Mouse (Mus musculus) left cerebral cortex, adult 2 months (tissue): Measurements from ENCODE around the gene Ptprc. TPM values are rescaled to one million over a fixed set of nuclear protein-coding genes. Genes with fewer than 3 reads are reported as not detected.

Experiments
- DNase-seq, 2 experiments: peaks; one replicate each; pipeline ENCODE4 v3.0.0; 2021 to 2022; ENCODE audit warnings: low spot score in 2 of 2, mixed read lengths in 1 of 2; ENCODE audit errors: extremely low spot score in 1 of 2
- H3K27ac ChIP-seq: fragments of 200-600 bp; 2 replicates; pipeline ENCODE4 v1.8.1; 2022
- H3K4me3 ChIP-seq: fragments of 200-600 bp; 2 replicates; pipeline ENCODE4 v1.8.1; 2022
- CTCF ChIP-seq: fragments of 200-600 bp; IDR thresholded peaks from 2 replicates; pipeline ENCODE4 v1.8.1; 2022; ENCODE audit warnings: antibody characterized with exemption, mild to moderate bottlenecking, moderate library complexity
- intact Hi-C: fragments of 180-260 bp; cut with DNase I; formaldehyde crosslinking; loops from one replicate; pipeline ENCODE4 v1.15.1; 2025
- total RNA-seq, 2 experiments: library from RNA; stranded (reverse); gene quantifications; 2 replicates each; pipeline ENCODE4 v1.2.3; 2021

The Ptprc gene
- total RNA-seq, 2 experiments from 2014 or later, result 1.7 to 3.4 TPM

DNA sequence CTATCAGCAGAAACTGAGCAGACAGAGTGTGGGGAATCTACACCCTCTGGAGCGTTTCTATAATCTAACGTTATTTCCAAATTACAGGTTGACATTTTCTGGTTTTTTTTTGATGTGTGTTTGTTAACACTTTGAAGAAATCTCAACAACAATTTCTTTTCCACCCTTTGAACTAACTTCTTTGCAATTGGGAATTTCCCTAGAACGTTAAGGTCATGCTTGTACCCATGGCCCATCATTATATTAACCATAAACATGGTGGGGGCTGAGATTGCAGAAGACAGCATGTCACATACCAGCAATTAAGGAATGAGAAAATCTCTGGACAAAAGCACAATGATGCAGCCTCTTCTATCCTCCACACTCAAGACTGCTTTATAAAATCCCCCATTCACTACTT lies 30.4 kb downstream of the Ptprc start:
- no peak for DNase-seq
- no peak overlapping the region for H3K27ac ChIP-seq
- H3K4me3 ChIP-seq, result no peak overlapping the region
- no peak for TF ChIP-seq CTCF
- intact Hi-C loops, result loop anchor here (10.0 kb wide), 1 partner anchor 820 kb away; the partner anchor contains the start of gene Dennd1b

DNA sequence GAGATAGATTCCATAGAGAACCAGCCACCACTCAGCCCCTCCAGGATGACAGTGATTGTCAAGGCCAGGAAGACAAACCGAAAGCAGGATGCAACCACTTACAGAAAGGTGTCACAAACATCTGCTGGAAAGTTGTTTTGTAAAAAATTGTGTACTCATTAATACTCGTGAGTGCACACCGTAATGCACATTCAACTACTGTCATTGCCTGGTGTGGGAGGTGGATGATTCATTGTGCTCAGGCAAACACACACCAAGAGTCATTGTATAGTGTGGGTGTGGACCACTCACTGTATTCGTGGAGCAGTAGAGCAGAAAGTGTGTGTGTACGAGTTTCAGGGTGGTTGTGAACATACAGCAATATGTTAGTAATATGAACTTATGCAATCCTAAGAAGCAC lies 31.1 kb downstream of the Ptprc start:
- Histone ChIP-seq H3K27ac (no peak overlapping the region), H3K4me3 (no peak overlapping the region)
- DNase-seq, result no peak
- intact Hi-C loops, result loop anchor here (10.0 kb wide), 1 partner anchor 820 kb away; the partner anchor contains the start of gene Dennd1b
- no peak for TF ChIP-seq CTCF

GRCm38 (mm10) chr1:138140769-138141168 lies 34.7 kb downstream of the Ptprc start:
- Histone ChIP-seq H3K4me3 (no peak overlapping the region), H3K27ac (no peak overlapping the region)
- no peak for DNase-seq
- no peak for TF ChIP-seq CTCF
- intact Hi-C loops, result loop anchor here (10.0 kb wide), 1 partner anchor 824 kb away; the partner anchor contains the start of gene Dennd1b

DNA sequence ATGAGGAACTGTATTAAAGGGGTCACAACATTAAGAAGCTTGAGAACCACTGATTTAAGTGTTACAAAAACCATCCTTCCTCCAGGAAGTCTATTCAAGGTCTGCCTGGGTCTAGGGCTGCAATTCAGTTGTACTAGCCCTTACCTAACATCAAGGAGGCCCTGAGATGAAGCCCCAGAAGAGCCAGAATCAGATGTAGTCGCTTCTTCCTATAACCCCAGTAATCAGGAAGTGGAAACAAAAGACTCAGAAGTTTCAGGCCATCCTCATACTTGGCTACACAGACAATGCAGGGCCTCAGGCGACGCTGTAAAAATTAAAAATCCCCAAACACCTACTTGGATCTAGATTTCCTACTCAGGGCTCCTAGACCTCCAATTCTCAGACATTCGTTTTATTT lies 37.8 kb downstream of the Ptprc start:
- DNase-seq, result no peak
- H3K4me3 ChIP-seq, result no peak overlapping the region
- H3K27ac ChIP-seq, result no peak overlapping the region
- TF ChIP-seq CTCF, result no peak
- intact Hi-C loops, result loop anchor here (5.0 to 10.0 kb wide), 4 partner anchors 367 to 1207 kb away; no protein-coding TSS in a partner anchor

DNA sequence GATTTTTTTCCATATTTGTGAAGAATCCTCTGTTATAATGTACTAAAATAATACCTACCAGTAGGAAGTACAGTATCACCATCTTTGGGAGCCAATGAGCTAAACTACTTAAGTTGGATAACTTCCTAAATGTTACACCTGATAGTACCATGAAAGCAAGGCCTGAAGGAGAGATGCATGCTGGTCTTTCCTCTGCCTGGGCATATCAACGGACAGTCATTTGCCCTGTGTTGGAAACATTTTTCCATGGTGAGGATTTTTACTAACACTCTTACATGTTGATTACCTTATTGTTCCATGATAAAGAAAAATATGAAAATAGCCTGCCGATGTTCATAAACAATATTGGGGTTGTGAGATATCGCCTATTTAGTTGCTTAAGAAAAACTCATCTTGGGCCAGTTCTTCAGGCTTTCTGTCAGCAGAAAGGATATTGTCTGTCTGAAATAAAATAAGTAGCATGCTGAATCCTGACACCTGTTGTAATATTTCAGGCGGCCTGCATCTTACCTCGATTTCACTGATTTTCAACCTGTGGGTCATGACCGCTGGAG lies 38.4 kb downstream of the Ptprc start:
- H3K27ac ChIP-seq, result no peak overlapping the region
- H3K4me3 ChIP-seq, result no peak overlapping the region
- intact Hi-C loops, result loop anchor here (5.0 to 10.0 kb wide), 4 partner anchors 368 to 1208 kb away; no protein-coding TSS in a partner anchor
- no peak for DNase-seq
- TF ChIP-seq CTCF, result no peak

DNA sequence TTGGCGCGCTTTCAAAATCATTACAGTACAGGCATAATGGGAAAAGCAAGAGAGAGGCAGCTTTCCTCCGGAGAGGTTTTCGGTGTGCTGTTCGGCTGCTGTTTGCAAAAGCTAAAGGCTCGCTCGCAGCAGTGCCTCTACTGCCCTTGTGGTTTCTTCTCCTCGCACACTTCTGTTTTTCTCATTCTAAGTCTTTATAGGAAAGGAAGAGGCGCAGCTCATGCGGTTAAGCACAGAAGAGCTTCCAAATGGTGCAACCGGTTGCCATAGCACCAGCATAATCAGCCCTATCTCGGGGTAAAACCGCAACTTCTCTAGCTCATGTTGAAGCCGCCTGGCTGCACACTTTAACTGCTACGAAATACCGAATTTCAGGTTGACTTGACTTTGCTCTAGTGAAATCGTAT lies 39.1 kb downstream of the Ptprc start:
- TF ChIP-seq CTCF, result peak; percentile 8
- H3K4me3 ChIP-seq, result peak overlapping the region; percentile 39
- peak; percentile 49 to 61 for DNase-seq
- H3K27ac ChIP-seq, result peak overlapping the region; percentile 73
- intact Hi-C loops, result loop anchor here (5.0 to 10.0 kb wide), 4 partner anchors 368 to 1208 kb away; no protein-coding TSS in a partner anchor

GRCm38 (mm10) chr1:138135637-138136372 lies 39.7 kb downstream of the Ptprc start:
- H3K4me3 ChIP-seq, result peak overlapping the region; percentile 39
- no peak for DNase-seq
- TF ChIP-seq CTCF, result no peak
- intact Hi-C loops, result loop anchor here (5.0 to 10.0 kb wide), 4 partner anchors 369 to 1209 kb away; no protein-coding TSS in a partner anchor
- peak overlapping the region; percentile 73 for H3K27ac ChIP-seq

GRCm38 (mm10) chr1:138135117-138135516 lies 40.4 kb downstream of the Ptprc start:
- TF ChIP-seq CTCF, result no peak
- Histone ChIP-seq H3K4me3 (no peak overlapping the region), H3K27ac (no peak overlapping the region)
- intact Hi-C loops, result loop anchor here (5.0 to 10.0 kb wide), 4 partner anchors 370 to 1210 kb away; no protein-coding TSS in a partner anchor
- DNase-seq, result no peak

- Histone ChIP-seq H3K27ac (no peak overlapping the region), H3K4me3 (no peak overlapping the region)
- no peak for TF ChIP-seq CTCF
- no peak for DNase-seq
- intact Hi-C loops, result loop anchor here (5.0 to 10.0 kb wide), 6 partner anchors 193 to 1210 kb away; no protein-coding TSS in a partner anchor
These were observed 41.2 kb downstream of the Ptprc start for GRCm38 (mm10) chr1:138134324-138134723.

- intact Hi-C loops, result loop anchor here (5.0 to 10.0 kb wide), 6 partner anchors 196 to 1213 kb away; no protein-coding TSS in a partner anchor
These were observed 43.8 kb downstream of the Ptprc start for GRCm38 (mm10) chr1:138131739-138132138.

GRCm38 (mm10) chr1:138130145-138130544 lies 45.4 kb downstream of the Ptprc start:
- TF ChIP-seq CTCF, result peak; percentile 61
- Histone ChIP-seq H3K4me3 (no peak overlapping the region), H3K27ac (no peak overlapping the region)
- intact Hi-C loops, result loop anchor here (5.0 to 10.0 kb wide), 6 partner anchors 197 to 1215 kb away; no protein-coding TSS in a partner anchor
- no peak for DNase-seq

More at GRCm38 (mm10) chr1:138131739-138132138, 43.8 kb downstream of the Ptprc start:
- no peak for TF ChIP-seq CTCF
- H3K27ac ChIP-seq, result no peak overlapping the region
- H3K4me3 ChIP-seq, result no peak overlapping the region
- DNase-seq, result no peak

DNA sequence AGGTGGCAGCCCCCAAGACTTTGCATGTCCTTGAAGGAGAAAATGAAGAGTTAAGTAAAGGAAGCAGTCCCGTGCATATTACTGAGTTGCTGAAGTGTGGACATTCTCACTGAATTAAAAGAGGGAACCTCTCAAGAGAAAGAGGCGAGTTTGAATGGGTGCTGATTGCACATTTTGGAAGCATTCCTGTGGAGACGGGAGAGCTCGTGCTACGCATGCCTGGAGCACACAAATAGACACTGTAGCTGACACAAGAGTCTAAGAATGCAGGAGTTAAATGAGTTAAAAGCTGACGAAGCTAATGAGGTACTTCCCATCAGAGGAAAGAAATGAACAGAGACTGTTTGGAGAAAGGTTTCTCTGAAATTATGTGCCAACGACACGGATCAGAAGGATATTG lies 48.7 kb downstream of the Ptprc start:
- no peak overlapping the region for H3K27ac ChIP-seq
- DNase-seq, result no peak
- intact Hi-C loops, result loop anchor here (5.0 kb wide), 1 partner anchor 710 kb away; no protein-coding TSS in a partner anchor
- no peak for TF ChIP-seq CTCF
- H3K4me3 ChIP-seq, result no peak overlapping the region
